Mouse (Mus musculus) bone marrow macrophage, adult 2 months (primary cell): ENCODE results near the gene Robo4.

Experiments
- CTCF ChIP-seq: IDR thresholded peaks from 2 replicates; pipeline ENCODE4 v1.5.1; 2012; ENCODE audit warnings: low read depth, mild to moderate bottlenecking, low read length, moderate library complexity
- POLR2A ChIP-seq: IDR thresholded peaks from 2 replicates; pipeline ENCODE4 v1.6.1; 2012; ENCODE audit warnings: mild to moderate bottlenecking, low read depth, low read length, borderline replicate concordance

DNA sequence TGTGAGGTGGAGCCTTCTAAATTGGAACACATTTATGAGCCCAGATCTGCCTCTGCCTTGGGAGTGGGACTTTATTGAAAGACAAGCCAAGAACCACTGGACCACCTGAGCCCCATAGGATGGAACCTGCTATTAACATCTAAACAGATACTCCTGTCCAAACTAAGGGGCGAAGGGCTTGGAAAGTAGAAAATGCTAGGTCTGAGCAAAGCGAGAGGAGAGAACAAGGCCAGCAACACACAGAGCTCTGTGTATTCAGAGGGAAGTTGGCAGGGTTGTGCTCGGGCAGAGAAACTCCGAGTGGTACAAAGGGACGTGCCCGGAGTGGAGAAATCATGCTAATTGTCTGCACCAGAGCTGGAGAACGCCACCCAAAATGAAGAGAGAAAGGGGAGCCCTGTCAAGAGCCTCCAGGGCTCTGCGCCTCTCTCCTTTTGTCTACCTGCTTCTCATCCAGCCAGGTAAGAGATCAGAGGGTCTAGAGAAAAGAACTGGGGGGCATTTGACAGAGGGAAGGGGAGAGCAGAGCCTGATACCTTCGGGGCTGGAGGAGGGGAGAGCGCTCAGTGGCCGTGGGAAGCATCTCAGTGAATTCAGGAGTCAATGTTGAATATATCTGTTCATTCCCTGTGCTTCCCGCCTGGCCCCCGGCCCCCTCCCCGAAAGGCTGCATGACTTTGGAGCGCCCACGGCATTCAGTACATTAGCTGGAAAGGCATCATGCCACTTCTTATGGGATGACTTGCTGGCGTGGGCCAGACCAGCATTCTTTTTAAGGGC is 34.2 kb upstream of the Robo4 start, which contains the start of gene Hepacam:
- TF ChIP-seq POLR2A (no peak), CTCF (no peak)
